In genomic region chr1:63730240-63730771, GRCm38 (mm10) we compare ENCODE assay signal across 8 mouse cellular contexts. TPM values are rescaled to one million over a fixed set of nuclear protein-coding genes. Genes with fewer than 3 reads are reported as not detected.
DNase-seq lines count a peak whose midpoint lies in the region; ATAC-seq and TF ChIP-seq lines count a peak whose summit lies in the region.

Gene Mdh1b (minus strand): TSS chr1:63730318.
Gene Fastkd2 (plus strand): TSS chr1:63730614.

- H3K27ac ChIP-seq in forebrain, embryonic 16.5 days (ENCODE audit: low read length), result no peak within 1 kb of the TSS
- H3K27ac ChIP-seq in layer of hippocampus, adult 2 months, result peak within 1 kb of the TSS; percentile 80
- no peak within 1 kb of the TSS for H3K27ac ChIP-seq in lung, embryonic 14.5 days (ENCODE audit: low read depth)
- H3K27ac ChIP-seq in olfactory bulb, adult 2 months (ENCODE audit: insufficient read depth, low read depth, low read length), result no peak within 1 kb of the TSS
- no peak within 1 kb of the TSS for H3K27ac ChIP-seq in thymus, adult 2 months (ENCODE audit: control insufficient read depth, insufficient read depth, low read length)

- TF ChIP-seq CTCF in layer of hippocampus, adult 2 months (conservative IDR thresholded peaks at IDR 0.05), result peak; percentile 66
- TF ChIP-seq CTCF in lung, embryonic 14.5 days (IDR thresholded peaks at IDR 0.05; ENCODE audit: low read depth), result 0 out of 2 replicates have a peak, but pooled peaks have one; percentile 12
- TF ChIP-seq CTCF in olfactory bulb, adult 2 months (IDR thresholded peaks at IDR 0.05; ENCODE audit: insufficient read depth, low read depth, low read length), result no peak
- no peak for TF ChIP-seq CTCF in thymus, adult 2 months (IDR thresholded peaks at IDR 0.05; ENCODE audit: borderline replicate concordance, control insufficient read depth, extremely low read depth, insufficient read depth, low read length, poor library complexity)

- DNase-seq in ES-CJ7 (ENCODE audit: low read depth, low spot score), result peak; percentile 95
- peak; percentile 87 to 91 for DNase-seq in cerebellum, adult 18-20 months
- DNase-seq in heart, postnatal 36 days, result peak; percentile 87
- peak; percentile 92 to 96 for DNase-seq in layer of hippocampus, adult 2 months (ENCODE audit: low spot score in 2 of 2)
- peak; percentile 98 for DNase-seq in lung, embryonic 14.5 days
- peak; percentile 87 for DNase-seq in thymus, adult 2 months

- no peaks in the 10 kb centered on the region for H3K36me3 ChIP-seq in forebrain, embryonic 16.5 days (ENCODE audit: control insufficient read depth, insufficient read depth)
- no peaks in the 10 kb centered on the region for H3K36me3 ChIP-seq in lung, embryonic 14.5 days (ENCODE audit: insufficient read depth)
- H3K36me3 ChIP-seq in thymus, adult 2 months (ENCODE audit: control insufficient read depth, insufficient read depth, low read length), result no peaks in the 10 kb centered on the region

- 0% methylated on average over 31 of the region's 31 CpGs for WGBS in forebrain, embryonic 16.5 days
- WGBS in lung, embryonic 14.5 days, result under 1% methylated on average over 31 of the region's 31 CpGs
- WGBS in olfactory bulb, adult 2 months, result under 1% methylated on average over 31 of the region's 31 CpGs
- under 1% methylated on average over 31 of the region's 31 CpGs for WGBS in thymus, adult 2 months

- 0 out of 2 replicates have a peak, but pooled peaks have one; percentile 15 for TF ChIP-seq POLR2A in olfactory bulb, adult 2 months (IDR thresholded peaks at IDR 0.05; ENCODE audit: insufficient read depth, low read depth, low read length)
- no peak for TF ChIP-seq POLR2A in thymus, adult 2 months (IDR thresholded peaks at IDR 0.05; ENCODE audit: control insufficient read depth, extremely low read depth, insufficient read depth, low read length, poor library complexity)

- peak within 1 kb of the TSS; percentile 73 for H3K4me3 ChIP-seq in forebrain, embryonic 16.5 days (replicated peaks; ENCODE audit: low read length)
- H3K4me3 ChIP-seq in layer of hippocampus, adult 2 months, result peak within 1 kb of the TSS; percentile 86
- peak within 1 kb of the TSS; percentile 73 for H3K4me3 ChIP-seq in lung, embryonic 14.5 days (ENCODE audit: low read depth, low read length)
- peak within 1 kb of the TSS; percentile 68 for H3K4me3 ChIP-seq in olfactory bulb, adult 2 months (ENCODE audit: insufficient read depth, low read depth, low read length)
- H3K4me3 ChIP-seq in thymus, adult 2 months (ENCODE audit: control insufficient read depth, insufficient read depth, low read length), result peak within 1 kb of the TSS; percentile 66

- H3K27me3 ChIP-seq in forebrain, embryonic 16.5 days (replicated peaks; ENCODE audit: control insufficient read depth, insufficient read depth, low read length), result no peaks in the 10 kb centered on the region
- H3K27me3 ChIP-seq in lung, embryonic 14.5 days (ENCODE audit: insufficient read depth, low read length), result no peaks in the 10 kb centered on the region
- no peaks in the 10 kb centered on the region for H3K27me3 ChIP-seq in thymus, adult 2 months (ENCODE audit: control insufficient read depth, insufficient read depth, low read length)

- peak within 1 kb of the TSS; percentile 63 for H3K9ac ChIP-seq in forebrain, embryonic 16.5 days (replicated peaks; ENCODE audit: low read depth, low read length)
- peak within 1 kb of the TSS; percentile 74 for H3K9ac ChIP-seq in lung, embryonic 14.5 days

- H3K9me3 ChIP-seq in forebrain, embryonic 16.5 days (ENCODE audit: control insufficient read depth, low read length), result no peaks in the 10 kb centered on the region
- H3K9me3 ChIP-seq in lung, embryonic 14.5 days (ENCODE audit: low read depth, low read length), result no peaks in the 10 kb centered on the region

- intact Hi-C loops in heart, postnatal 36 days (cut with DNase I), result loop anchor here (1.0 kb wide), 1 partner anchor 802 kb away; the partner anchor contains the start of gene Creb1

- peak; percentile 98 for ATAC-seq in forebrain, embryonic 16.5 days
- peak; percentile 97 for ATAC-seq in lung, embryonic 14.5 days (ENCODE audit: insufficient read depth)

- H3K4me2 ChIP-seq in forebrain, embryonic 16.5 days (ENCODE audit: low read length), result peak within 1 kb of the TSS; percentile 69
- peak within 1 kb of the TSS; percentile 68 for H3K4me2 ChIP-seq in lung, embryonic 14.5 days

- H3K4me1 ChIP-seq in forebrain, embryonic 16.5 days (replicated peaks; ENCODE audit: control insufficient read depth, insufficient read depth, low read length), result peaks cover 21% of the 10 kb centered on the region
- H3K4me1 ChIP-seq in lung, embryonic 14.5 days (ENCODE audit: insufficient read depth), result peaks cover 8% of the 10 kb centered on the region; the same call in 1 of the 2 replicates
- H3K4me1 ChIP-seq in olfactory bulb, adult 2 months (ENCODE audit: control insufficient read depth, insufficient read depth, low read length), result no peaks in the 10 kb centered on the region
- peaks cover 3% of the 10 kb centered on the region for H3K4me1 ChIP-seq in thymus, adult 2 months (replicated peaks; ENCODE audit: control insufficient read depth, insufficient read depth, low read length)

RNA-seq across cellular contexts. Expression of gene Mdh1b, which starts in this region (rescaled TPM):
- 0.14 and 0.28 TPM in 2 replicates for polyA plus RNA-seq in forebrain, embryonic 16.5 days (2015; fragmentation: Nextera tagmentation; extraction: Ambion mirVana)
- not detected for total RNA-seq in heart, postnatal 36 days (2021)
- under 1 TPM; 0.77 to 0.81 TPM for total RNA-seq in layer of hippocampus, adult 2 months (2021)
- polyA plus RNA-seq in lung, embryonic 14.5 days (2014; fragmentation: Nextera tagmentation; extraction: Ambion mirVana), result not detected in 2 replicates
- polyA plus RNA-seq in olfactory bulb, adult 2 months (2012; ENCODE audit: insufficient read depth, insufficient read length, low replicate concordance, missing spikeins), result not detected in 2 replicates
- not detected in 2 replicates for polyA plus RNA-seq in thymus, adult 2 months (2012; rRNA removed)

RNA-seq across cellular contexts. Expression of gene Fastkd2, which starts in this region (rescaled TPM):
- 43.8 and 44.6 TPM in 2 replicates for polyA plus RNA-seq in forebrain, embryonic 16.5 days (2015; fragmentation: Nextera tagmentation; extraction: Ambion mirVana)
- 10 to 100 TPM; 25.6 to 30.0 TPM for total RNA-seq in heart, postnatal 36 days (2021)
- 10 to 100 TPM; 17.3 to 24.7 TPM for total RNA-seq in layer of hippocampus, adult 2 months (2021)
- 57.9 and 71.3 TPM in 2 replicates for polyA plus RNA-seq in lung, embryonic 14.5 days (2014; fragmentation: Nextera tagmentation; extraction: Ambion mirVana)
- not detected in 2 replicates for polyA plus RNA-seq in olfactory bulb, adult 2 months (2012; ENCODE audit: insufficient read depth, insufficient read length, low replicate concordance, missing spikeins)
- polyA plus RNA-seq in thymus, adult 2 months (2012; rRNA removed), result 3.1 and 5.3 TPM in 2 replicates

Comparison
In these comparisons a context has a peak if more than half of its experiments do, and no peak if none do; other contexts are left out.
1. CTCF ChIP-seq: peak in layer of hippocampus, adult 2 months (single experiment) and lung, embryonic 14.5 days (single experiment); none in olfactory bulb, adult 2 months (single experiment) and thymus, adult 2 months (single experiment).
2. Peak in every context shown above with its lines, with median percentiles within 50 percentile points of each other: DNase-seq and H3K4me3 ChIP-seq.